Mouse (Mus musculus) megakaryocyte, embryonic 14.5 days (primary cell): ENCODE measurements around the gene Helb.

Source experiments
- FLI1 ChIP-seq: IDR thresholded peaks from 2 replicates; pipeline ENCODE4 v1.6.1; 2012; ENCODE audit warnings: low read length, inconsistent platforms, mixed read lengths
- GATA1 ChIP-seq: IDR thresholded peaks from 3 replicates; pipeline ENCODE4 v1.6.1; 2012; ENCODE audit warnings: mixed read lengths, low read length, inconsistent platforms, borderline replicate concordance

DNA sequence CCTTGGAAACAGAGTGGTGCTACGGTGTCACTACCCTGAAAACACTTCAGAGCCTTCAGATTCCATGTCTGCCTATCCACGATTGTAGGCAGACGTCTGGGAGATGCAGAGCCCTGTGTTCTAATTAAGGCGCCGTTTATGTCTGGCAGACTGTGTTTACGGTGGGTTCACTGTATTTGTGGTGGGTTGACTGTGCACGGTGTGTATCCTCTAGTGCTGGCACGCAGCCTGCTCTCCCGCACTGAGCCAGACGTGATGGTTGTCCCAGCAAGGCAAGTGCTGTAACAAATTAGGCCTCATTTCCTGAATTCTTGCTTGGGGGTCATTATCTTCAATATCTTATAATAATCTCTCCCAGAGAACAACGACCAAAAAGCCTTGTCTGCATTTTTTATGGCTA lies 20.9 kb upstream of the Helb start:
- no peak for TF ChIP-seq GATA1
- no peak for TF ChIP-seq FLI1
